Mouse (Mus musculus): ENCODE results near the gene Gripap1. TPM values are rescaled to one million over a fixed set of nuclear protein-coding genes. Genes with fewer than 3 reads are reported as not detected.
"Not testable (repeated sequence)": the region's sequence is repeated elsewhere in the genome, so short reads cannot be mapped to it uniquely, and the experiment has no call there.

Gene Gripap1
- polyA plus RNA-seq, 1 experiment from 2014 or later, result 41.8 TPM

DNA sequence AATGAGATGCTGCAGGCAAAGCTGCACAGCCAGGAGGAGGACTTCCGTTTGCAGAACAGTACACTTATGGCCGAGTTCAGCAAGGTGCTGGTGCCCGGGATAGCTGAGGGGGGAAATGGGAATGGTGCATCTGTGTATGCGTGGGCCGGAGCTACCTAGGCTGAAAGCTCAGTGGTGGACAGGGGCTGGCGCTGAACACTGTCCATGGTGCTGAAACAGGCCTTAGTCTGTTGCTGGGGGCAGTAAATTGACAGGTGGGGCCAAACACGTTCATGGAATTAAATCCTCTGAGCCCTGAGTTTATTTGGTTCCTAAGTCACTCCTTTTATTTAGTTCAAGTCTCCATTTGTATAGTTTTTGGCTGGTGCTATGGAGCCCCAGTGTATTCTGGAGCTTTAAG is 5.5 kb downstream of the Gripap1 start:
- Histone ChIP-seq H3K36me3 (ENCODE audit: control insufficient read depth, insufficient read depth, low read length) (no peaks in the 10 kb centered on the region; the same call in 1 of the 2 replicates), H3K9me3 (ENCODE audit: control insufficient read depth, low read depth, low read length) (no peaks in the 10 kb centered on the region), H3K4me3 (ENCODE audit: low read depth, low read length) (no peak overlapping the region), H3K27ac (ENCODE audit: low read length) (no peak overlapping the region), H3K27me3 (ENCODE audit: control insufficient read depth, insufficient read depth, low read length) (no peaks in the 10 kb centered on the region), H3K4me1 (ENCODE audit: control insufficient read depth, insufficient read depth, low read length) (no peaks in the 10 kb centered on the region), H3K9ac (replicated peaks; ENCODE audit: low read depth, low read length) (no peak overlapping the region), H3K4me2 (replicated peaks; ENCODE audit: low read depth, low read length) (no peak overlapping the region)
- WGBS, result 14% methylated on average over 7 of the region's 7 CpGs
- ATAC-seq (ENCODE audit: insufficient number of reproducible peaks, insufficient read depth, low FRiP score, low read depth), result no peak

DNA sequence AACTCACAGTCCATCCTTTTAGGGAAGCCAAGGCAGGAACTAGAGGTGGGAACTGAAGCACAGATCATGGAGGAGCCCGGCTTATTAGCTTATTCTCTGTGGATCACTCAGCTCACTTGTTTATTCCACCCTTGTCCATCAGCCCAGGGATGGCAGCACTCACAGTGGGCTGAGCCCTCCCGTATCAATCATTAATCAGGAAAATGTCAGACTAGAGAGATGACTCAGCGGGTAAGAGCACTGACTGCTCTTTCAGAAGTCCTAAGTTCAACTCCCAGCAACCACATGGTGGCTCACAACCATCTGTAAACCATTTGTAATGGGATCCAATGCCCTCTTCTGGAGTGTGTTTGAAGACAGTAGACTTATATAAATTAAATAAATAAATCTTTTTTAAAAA is 7.8 kb downstream of the Gripap1 start:
- no peak for ATAC-seq (ENCODE audit: insufficient number of reproducible peaks, insufficient read depth, low FRiP score, low read depth)
- no peaks in the 10 kb centered on the region; the same call in 1 of the 2 replicates for H3K36me3 ChIP-seq (ENCODE audit: control insufficient read depth, insufficient read depth, low read length)
- no peak overlapping the region for H3K9ac ChIP-seq (replicated peaks; ENCODE audit: low read depth, low read length)
- H3K4me3 ChIP-seq (ENCODE audit: low read depth, low read length), result no peak overlapping the region
- H3K27ac ChIP-seq (ENCODE audit: low read length), result no peak overlapping the region
- no peaks in the 10 kb centered on the region for H3K9me3 ChIP-seq (ENCODE audit: control insufficient read depth, low read depth, low read length)
- no peaks in the 10 kb centered on the region for H3K4me1 ChIP-seq (ENCODE audit: control insufficient read depth, insufficient read depth, low read length)
- no peaks in the 10 kb centered on the region for H3K27me3 ChIP-seq (ENCODE audit: control insufficient read depth, insufficient read depth, low read length)
- no peak overlapping the region for H3K4me2 ChIP-seq (replicated peaks; ENCODE audit: low read depth, low read length)
- 68% methylated on average over 3 of the region's 3 CpGs for WGBS

DNA sequence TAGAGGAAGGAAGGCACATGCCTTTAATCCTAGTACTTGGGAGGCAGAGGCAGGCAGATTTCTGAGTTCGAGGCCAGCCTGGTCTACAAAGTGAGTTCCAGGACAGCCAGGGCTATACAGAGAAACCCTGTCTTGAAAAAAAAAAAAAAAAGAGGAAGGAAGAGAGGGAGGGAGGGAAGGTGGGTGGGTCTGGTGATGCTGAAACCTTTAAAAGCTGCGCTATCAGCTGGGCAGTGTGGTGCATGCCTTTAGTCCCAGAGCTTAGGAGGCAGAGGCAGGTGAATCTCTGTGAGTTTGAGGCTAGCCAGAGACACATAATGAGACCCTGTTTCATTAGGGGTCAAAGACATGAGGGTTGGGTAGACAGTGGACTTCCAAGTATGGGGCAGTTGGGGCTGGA is 12.6 kb downstream of the Gripap1 start:
- not testable (repeated sequence) for H3K4me1 ChIP-seq (ENCODE audit: control insufficient read depth, insufficient read depth, low read length); H3K9ac ChIP-seq (replicated peaks; ENCODE audit: low read depth, low read length); ATAC-seq (ENCODE audit: insufficient number of reproducible peaks, insufficient read depth, low FRiP score, low read depth); H3K9me3 ChIP-seq (ENCODE audit: control insufficient read depth, low read depth, low read length); H3K27ac ChIP-seq (ENCODE audit: low read length); H3K4me3 ChIP-seq (ENCODE audit: low read depth, low read length); H3K36me3 ChIP-seq (ENCODE audit: control insufficient read depth, insufficient read depth, low read length); H3K27me3 ChIP-seq (ENCODE audit: control insufficient read depth, insufficient read depth, low read length); H3K4me2 ChIP-seq (replicated peaks; ENCODE audit: low read depth, low read length)
- WGBS, result 88% methylated on average over 2 of the region's 2 CpGs

DNA sequence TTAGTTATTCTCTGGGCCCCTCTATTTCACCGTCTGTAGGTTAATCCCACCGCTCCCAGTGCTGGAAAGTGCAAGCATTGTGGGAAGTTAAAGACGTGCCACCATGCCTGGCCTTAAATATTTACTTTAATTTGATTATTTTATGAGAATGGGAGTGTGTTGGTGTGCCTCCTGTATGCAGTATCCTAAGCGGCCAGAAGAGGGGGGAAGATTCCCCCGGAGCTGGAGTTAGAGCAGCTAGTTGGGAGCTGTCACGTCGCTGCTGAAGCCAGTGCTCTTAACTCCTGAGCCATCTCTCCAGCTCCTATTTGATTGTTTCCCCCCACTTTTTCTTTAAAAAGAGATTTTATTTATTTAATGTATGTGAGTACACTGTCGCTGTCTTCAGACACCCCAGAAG is 25.5 kb downstream of the Gripap1 start:
- not testable (repeated sequence) for H3K4me1 ChIP-seq (ENCODE audit: control insufficient read depth, insufficient read depth, low read length); H3K4me3 ChIP-seq (ENCODE audit: low read depth, low read length); H3K4me2 ChIP-seq (replicated peaks; ENCODE audit: low read depth, low read length); H3K27ac ChIP-seq (ENCODE audit: low read length); ATAC-seq (ENCODE audit: insufficient number of reproducible peaks, insufficient read depth, low FRiP score, low read depth); H3K9ac ChIP-seq (replicated peaks; ENCODE audit: low read depth, low read length); H3K9me3 ChIP-seq (ENCODE audit: control insufficient read depth, low read depth, low read length); H3K27me3 ChIP-seq (ENCODE audit: control insufficient read depth, insufficient read depth, low read length); H3K36me3 ChIP-seq (ENCODE audit: control insufficient read depth, insufficient read depth, low read length)
- 45% methylated on average over 8 of the region's 8 CpGs for WGBS

DNA sequence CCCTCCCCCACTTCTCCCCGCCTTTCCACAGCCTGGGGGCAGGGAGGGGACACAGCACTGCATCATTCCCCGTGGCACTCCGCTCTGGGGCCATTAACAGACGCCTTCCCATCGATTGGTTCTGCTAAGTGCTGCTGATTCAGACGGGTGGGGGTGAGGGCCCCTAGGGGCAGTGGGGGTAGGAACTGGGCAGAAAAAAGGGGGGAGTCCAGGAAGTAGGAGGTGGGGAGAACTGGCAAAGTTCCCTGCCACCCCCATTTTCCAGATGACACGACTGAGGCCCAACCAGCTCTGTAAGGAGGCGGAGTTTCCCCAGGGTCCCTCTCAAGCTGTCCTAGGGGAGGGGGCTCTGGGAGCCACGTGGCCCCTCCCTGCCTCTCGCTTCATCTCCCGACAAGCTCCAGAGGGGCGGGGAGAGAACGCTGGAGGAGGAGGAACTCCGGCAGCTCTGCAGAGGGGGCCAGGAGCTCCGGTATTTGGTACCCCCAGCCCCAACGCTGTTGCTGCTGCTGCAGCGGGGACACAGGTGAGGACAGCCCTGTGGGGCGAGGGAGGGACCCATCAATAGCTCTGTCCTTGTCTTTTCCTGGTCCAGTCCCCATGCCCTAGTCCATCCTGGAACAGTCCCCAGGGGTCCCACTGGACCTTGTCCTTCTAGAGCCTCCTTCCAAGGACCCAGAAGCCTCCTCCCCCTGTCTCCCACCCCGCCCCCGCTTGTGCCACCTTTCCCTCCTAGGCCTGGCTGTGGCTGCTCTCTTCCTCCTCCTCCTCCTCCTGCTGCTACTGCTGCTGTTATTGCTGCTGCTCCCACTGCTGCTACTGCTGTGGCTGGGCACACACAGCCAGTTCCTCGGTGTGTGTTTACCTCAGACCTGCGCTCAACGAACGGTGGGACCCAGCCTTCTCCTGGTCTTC is 32.6 kb downstream of the Gripap1 start, which contains the start of gene Kcnd1:
Kcnd1 (plus strand) TSS at position 425 of the 915 bp plus-strand sequence.
- Histone ChIP-seq H3K9me3 (ENCODE audit: control insufficient read depth, low read depth, low read length) (no peaks in the 10 kb centered on the region), H3K4me2 (replicated peaks; ENCODE audit: low read depth, low read length) (peak within 1 kb of the TSS; percentile 49), H3K36me3 (ENCODE audit: control insufficient read depth, insufficient read depth, low read length) (no peaks in the 10 kb centered on the region), H3K4me3 (ENCODE audit: low read depth, low read length) (peak within 1 kb of the TSS; percentile 36), H3K27me3 (ENCODE audit: control insufficient read depth, insufficient read depth, low read length) (no peaks in the 10 kb centered on the region), H3K27ac (ENCODE audit: low read length) (no peak within 1 kb of the TSS), H3K4me1 (ENCODE audit: control insufficient read depth, insufficient read depth, low read length) (0 out of 2 replicates have a peak, but pooled peaks cover 2% of the 10 kb centered on the region), H3K9ac (replicated peaks; ENCODE audit: low read depth, low read length) (peak within 1 kb of the TSS; percentile 3; the same call in 1 of the 2 replicates)
- ATAC-seq (ENCODE audit: insufficient number of reproducible peaks, insufficient read depth, low FRiP score, low read depth), result peak; percentile 39; the same call in 1 of the 2 replicates
- 18% methylated on average over 24 of the region's 24 CpGs for WGBS

DNA sequence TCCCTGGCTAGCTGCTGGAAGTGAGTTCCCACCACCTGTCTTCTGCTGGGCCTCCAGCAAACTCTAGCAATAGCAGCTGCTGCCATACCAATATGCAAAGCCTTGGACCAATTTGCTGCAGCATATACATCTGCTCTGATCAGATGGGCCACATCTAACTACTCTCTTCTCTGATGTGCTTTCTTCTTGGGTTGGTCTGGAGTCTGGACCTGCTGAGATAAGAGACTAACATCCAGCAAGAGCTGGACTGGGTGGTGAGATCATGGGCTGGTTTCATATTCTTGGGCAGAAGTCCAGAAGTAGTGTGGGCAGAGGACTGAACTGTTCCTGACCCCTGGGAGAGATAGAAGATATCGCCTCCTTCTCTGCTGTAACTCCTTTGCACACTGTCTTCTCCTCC is 47.6 kb downstream of the Gripap1 start:
- Histone ChIP-seq H3K9ac (replicated peaks; ENCODE audit: low read depth, low read length) (no peak overlapping the region), H3K27ac (ENCODE audit: low read length) (no peak overlapping the region), H3K4me1 (ENCODE audit: control insufficient read depth, insufficient read depth, low read length) (no peaks in the 10 kb centered on the region), H3K9me3 (ENCODE audit: control insufficient read depth, low read depth, low read length) (no peaks in the 10 kb centered on the region), H3K27me3 (ENCODE audit: control insufficient read depth, insufficient read depth, low read length) (no peaks in the 10 kb centered on the region), H3K36me3 (ENCODE audit: control insufficient read depth, insufficient read depth, low read length) (no peaks in the 10 kb centered on the region), H3K4me2 (replicated peaks; ENCODE audit: low read depth, low read length) (no peak overlapping the region), H3K4me3 (ENCODE audit: low read depth, low read length) (no peak overlapping the region)
- no peak for ATAC-seq (ENCODE audit: insufficient number of reproducible peaks, insufficient read depth, low FRiP score, low read depth)
- 73% methylated on average over 1 of the region's 1 CpGs for WGBS

DNA sequence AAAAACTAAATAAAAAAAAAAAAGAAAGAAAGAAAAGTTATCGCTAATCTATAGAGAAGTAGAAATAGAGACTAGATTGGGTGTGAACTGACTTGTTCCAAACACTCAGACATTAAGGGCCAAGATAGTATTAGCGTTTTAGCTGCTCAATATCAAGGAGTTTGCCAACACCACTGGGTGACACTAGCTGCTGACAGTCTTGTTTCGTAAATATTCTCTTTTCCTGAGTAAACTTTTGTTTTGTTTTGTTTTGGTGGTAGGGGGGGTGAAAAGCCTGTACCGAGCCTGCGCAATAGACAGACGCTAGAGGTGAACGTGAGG is 51.2 kb downstream of the Gripap1 start:
- 11% methylated on average over 7 of the region's 7 CpGs for WGBS
- Histone ChIP-seq H3K36me3 (ENCODE audit: control insufficient read depth, insufficient read depth, low read length) (no peaks in the 10 kb centered on the region), H3K9ac (replicated peaks; ENCODE audit: low read depth, low read length) (no peak overlapping the region), H3K27me3 (ENCODE audit: control insufficient read depth, insufficient read depth, low read length) (no peaks in the 10 kb centered on the region), H3K4me3 (ENCODE audit: low read depth, low read length) (peak overlapping the region; percentile 65; the same call in 1 of the 2 replicates), H3K9me3 (ENCODE audit: control insufficient read depth, low read depth, low read length) (no peaks in the 10 kb centered on the region), H3K27ac (ENCODE audit: low read length) (no peak overlapping the region), H3K4me1 (ENCODE audit: control insufficient read depth, insufficient read depth, low read length) (no peaks in the 10 kb centered on the region), H3K4me2 (replicated peaks; ENCODE audit: low read depth, low read length) (peak overlapping the region; percentile 35)
- no peak for ATAC-seq (ENCODE audit: insufficient number of reproducible peaks, insufficient read depth, low FRiP score, low read depth)

DNA sequence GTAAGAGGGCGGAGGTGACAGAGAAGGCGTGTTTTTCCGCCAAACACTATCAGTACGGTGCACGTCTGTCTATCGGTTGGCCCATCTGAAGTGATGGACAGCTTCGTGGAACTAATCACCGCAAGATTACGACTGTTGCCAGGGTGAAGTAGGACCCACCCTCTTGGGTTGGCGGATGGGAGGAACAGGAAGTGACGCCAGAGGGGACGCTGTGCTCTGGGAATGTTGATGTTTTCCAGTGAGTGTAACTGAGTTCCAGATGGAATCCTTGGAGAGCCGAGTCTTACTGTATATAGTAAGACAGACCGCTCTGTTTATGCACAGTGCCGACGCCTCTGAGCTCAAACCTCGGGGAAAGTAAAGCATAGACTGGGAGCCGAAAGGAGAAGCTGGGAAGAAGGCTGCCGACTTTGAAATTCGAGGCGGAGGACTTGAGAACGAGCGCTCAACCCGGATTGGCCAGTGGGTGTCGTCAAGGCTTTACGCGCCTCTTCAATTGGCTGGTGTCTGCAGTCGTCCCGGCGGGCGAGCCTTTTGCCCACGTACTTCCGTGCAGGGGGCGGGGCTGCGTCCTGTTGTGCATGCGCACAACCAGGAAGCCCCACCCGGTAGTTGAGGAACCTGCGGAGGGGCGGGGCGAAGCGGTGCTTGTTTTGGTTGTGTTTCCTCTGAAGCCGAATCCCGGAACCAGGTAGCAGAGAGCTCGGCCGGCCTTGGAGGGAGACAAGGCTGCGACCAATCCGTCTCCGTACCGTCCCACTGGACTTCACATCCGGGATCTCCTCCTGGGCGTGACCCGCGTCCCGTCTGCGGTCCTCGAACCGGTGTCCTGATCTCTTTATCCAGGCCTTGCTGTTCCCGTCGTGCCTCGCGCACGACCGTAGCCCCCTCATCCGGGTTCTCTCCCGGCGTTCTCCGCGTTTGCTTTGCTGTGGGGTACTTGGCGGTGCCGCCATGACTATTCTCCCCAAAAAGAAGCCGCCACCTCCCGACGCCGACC is 51.9 kb downstream of the Gripap1 start, which contains the start of gene Otud5:
Otud5 (plus strand) TSS at position 202 of the 1,000 bp plus-strand sequence.
- H3K27me3 ChIP-seq (ENCODE audit: control insufficient read depth, insufficient read depth, low read length), result no peaks in the 10 kb centered on the region
- H3K9ac ChIP-seq (replicated peaks; ENCODE audit: low read depth, low read length), result peak within 1 kb of the TSS; percentile 72
- H3K36me3 ChIP-seq (ENCODE audit: control insufficient read depth, insufficient read depth, low read length), result no peaks in the 10 kb centered on the region
- no peaks in the 10 kb centered on the region for H3K9me3 ChIP-seq (ENCODE audit: control insufficient read depth, low read depth, low read length)
- no peaks in the 10 kb centered on the region for H3K4me1 ChIP-seq (ENCODE audit: control insufficient read depth, insufficient read depth, low read length)
- WGBS, result 15% methylated on average over 73 of the region's 74 CpGs
- peak within 1 kb of the TSS; percentile 58 for H3K4me2 ChIP-seq (replicated peaks; ENCODE audit: low read depth, low read length)
- peak within 1 kb of the TSS; percentile 65 for H3K4me3 ChIP-seq (ENCODE audit: low read depth, low read length)
- peak within 1 kb of the TSS; percentile 89 for H3K27ac ChIP-seq (ENCODE audit: low read length)
- peak; percentile 97 for ATAC-seq (ENCODE audit: insufficient number of reproducible peaks, insufficient read depth, low FRiP score, low read depth)
